Mouse (Mus musculus) CH12.LX (cell line): ENCODE measurements around the gene Mamdc4. TPM values are rescaled to one million over a fixed set of nuclear protein-coding genes. Genes with fewer than 3 reads are reported as not detected.

Experiments used
- DNase-seq: peaks from one replicate; pipeline ENCODE4 v3.0.0-alpha.2; 2013; ENCODE audit errors: extremely low read depth
- H3K27ac ChIP-seq: 2 replicates; pipeline ENCODE4 v1.5.1; 2012; ENCODE audit warnings: low read depth, mild to moderate bottlenecking, control low read depth, moderate library complexity; ENCODE audit not compliant: insufficient read depth
- H3K27me3 ChIP-seq: replicated peaks from 2 replicates; pipeline ENCODE3; 2012; ENCODE audit warnings: inconsistent platforms
- H3K36me3 ChIP-seq, 2 experiments: replicated peaks in 1 of 2; 2 replicates each; pipeline versions ENCODE3 to v1.6.1; 2012; ENCODE audit warnings: inconsistent platforms in 1 of 2, low read length in 1 of 2, mild to moderate bottlenecking in 1 of 2, mixed read lengths in 1 of 2, moderate library complexity in 1 of 2; ENCODE audit not compliant: control insufficient read depth in 1 of 2, insufficient read depth in 1 of 2
- H3K4me1 ChIP-seq, 2 experiments: 2 replicates each; pipeline ENCODE4 v1.6.1; 2012; ENCODE audit warnings: inconsistent platforms in 1 of 2, moderate library complexity in 1 of 2; ENCODE audit not compliant: insufficient read depth in 2 of 2, control insufficient read depth in 1 of 2
- H3K4me2 ChIP-seq: 2 replicates; pipeline ENCODE4 v1.6.1; 2012; ENCODE audit warnings: low read depth, mild to moderate bottlenecking, control low read depth; ENCODE audit not compliant: poor library complexity, insufficient read depth, severe bottlenecking
- H3K4me3 ChIP-seq, 3 experiments: fragments of 150-350 bp in 1 of 3; sonication (generic) in 1 of 3; replicated peaks in 1 of 3; 2 replicates each; pipeline versions ENCODE3 to v1.5.1; 2011 to 2012; ENCODE audit warnings: low read depth in 2 of 3, low read length in 2 of 3, mild to moderate bottlenecking in 2 of 3, moderate library complexity in 2 of 3, control low read depth in 1 of 3, improper control_type of control experiment in 1 of 3, inconsistent platforms in 1 of 3, mixed read lengths in 1 of 3; ENCODE audit not compliant: poor library complexity in 1 of 3
- H3K79me2 ChIP-seq: replicated peaks from 2 replicates; pipeline ENCODE4 v1.6.1; 2012; ENCODE audit warnings: mild to moderate bottlenecking, moderate library complexity; ENCODE audit not compliant: control insufficient read depth, poor library complexity, insufficient read depth, severe bottlenecking; ENCODE audit errors: extremely low read depth
- H3K9ac ChIP-seq: 2 replicates; pipeline ENCODE4 v1.6.1; 2012; ENCODE audit warnings: low read depth, mild to moderate bottlenecking, control low read depth, moderate library complexity; ENCODE audit not compliant: insufficient read depth
- H3K9me3 ChIP-seq: replicated peaks from 2 replicates; pipeline ENCODE3; 2012; ENCODE audit warnings: low read length, inconsistent platforms, mixed read lengths
- CTCF ChIP-seq, 2 experiments: IDR thresholded peaks in 1 of 2; conservative IDR thresholded peaks in 1 of 2; 2 replicates each; pipeline ENCODE4 v1.5.1; 2011 to 2012; ENCODE audit warnings: low read depth in 2 of 2, low read length in 2 of 2, improper control_type of control experiment in 1 of 2, inconsistent platforms in 1 of 2, mild to moderate bottlenecking in 1 of 2, moderate library complexity in 1 of 2
- ELF1 ChIP-seq: IDR thresholded peaks from 2 replicates; pipeline ENCODE4 v1.6.1; 2014; ENCODE audit warnings: low read depth, mild to moderate bottlenecking, inconsistent platforms, low read length, improper control_type of control experiment
- GABPA ChIP-seq: IDR thresholded peaks from 2 replicates; pipeline ENCODE4 v1.6.1; 2012; ENCODE audit warnings: low read depth, low read length, improper control_type of control experiment, inconsistent platforms; ENCODE audit not compliant: insufficient replicate concordance
- MAFK ChIP-seq: IDR thresholded peaks from 2 replicates; pipeline ENCODE4 v1.6.1; 2011; ENCODE audit warnings: low read length, improper control_type of control experiment; ENCODE audit not compliant: insufficient replicate concordance
- NELFE ChIP-seq: IDR thresholded peaks from 2 replicates; pipeline ENCODE4 v1.6.1; 2011; ENCODE audit warnings: low read depth, low read length, improper control_type of control experiment
- NRF1 ChIP-seq: IDR thresholded peaks from 2 replicates; pipeline ENCODE4 v1.6.1; 2014; ENCODE audit warnings: low read depth, mild to moderate bottlenecking, inconsistent platforms, low read length, improper control_type of control experiment, moderate library complexity
- POLR2A ChIP-seq: IDR thresholded peaks from 2 replicates; pipeline ENCODE4 v1.6.1; 2011; ENCODE audit warnings: low read depth, mild to moderate bottlenecking, improper control_type of control experiment, low read length
- TBP ChIP-seq: conservative IDR thresholded peaks from 2 replicates; pipeline ENCODE4 v1.6.1; 2011; ENCODE audit warnings: low read depth, low read length, improper control_type of control experiment
- TCF12 ChIP-seq: IDR thresholded peaks from 2 replicates; pipeline ENCODE4 v1.6.1; 2014; ENCODE audit warnings: low read depth, mild to moderate bottlenecking, inconsistent platforms, low read length, improper control_type of control experiment
- UBTF ChIP-seq: IDR thresholded peaks from 2 replicates; pipeline ENCODE4 v1.6.1; 2012; ENCODE audit warnings: low read depth, mild to moderate bottlenecking, inconsistent platforms, low read length, improper control_type of control experiment, moderate library complexity
- ZC3H11A ChIP-seq: IDR thresholded peaks from 2 replicates; pipeline ENCODE4 v1.6.1; 2012; ENCODE audit warnings: low read depth, mild to moderate bottlenecking, inconsistent platforms, low read length, improper control_type of control experiment
- ZNF384 ChIP-seq: IDR thresholded peaks from 2 replicates; pipeline ENCODE4 v1.6.1; 2012; ENCODE audit warnings: low read depth, low read length, improper control_type of control experiment, inconsistent platforms
- dilution Hi-C: fragments of 300-500 bp; cut with MboI; formaldehyde crosslinking; loops from 2 replicates; pipeline ENCODE4 v1.14.3; 2020; ENCODE audit warnings: low sequenced_read_pairs; ENCODE audit not compliant: extremely low pct_unique_long_range_greater_than_20kb, extremely low pct_ligation_motif_present
- in situ Hi-C: fragments of 300-500 bp; cut with MboI; formaldehyde crosslinking; loops from 3 replicates; pipeline ENCODE4 v1.14.3; 2019; ENCODE audit warnings: low sequenced_read_pairs, low pct_ligation_motif_present, low pct_unique_long_range_greater_than_20kb, mixed read lengths
- polyA plus RNA-seq: library from polyadenylated mRNA; unstranded; fragments of >175 nt; gene quantifications from 2 replicates; pipeline ENCODE4 v1.2.1, GENCODE M21; 2012; ENCODE audit warnings: low read depth; ENCODE audit not compliant: insufficient read length
- total RNA-seq, 2 experiments: library from RNA; depleted of rRNA; stranded (reverse); fragments of 300-350 nt in 1 of 2; fragments of >200 nt in 1 of 2; gene quantifications; 2 replicates each; pipeline ENCODE4 v1.2.3; 2012 to 2014

Mamdc4 gene
- total and polyA plus RNA-seq, 3 experiments = 4.4 to 34.9 (median 11.5) TPM

- TF ChIP-seq UBTF = no peak
- no peak for TF ChIP-seq ZC3H11A
- no peak for TF ChIP-seq ZNF384
- TF ChIP-seq, all 38 proteins: peak for 7
Observed at GRCm38 (mm10) chr2:25621229-25622200, 46.9 kb upstream of the Mamdc4 start, which contains the start of gene Tmem141 (continued).

- no peak overlapping the region for H3K9ac ChIP-seq
- dilution Hi-C loops (no loop called here), in situ Hi-C loops (no loop called here)
- H3K79me2 ChIP-seq = no peaks in the 10 kb centered on the region
- no peak overlapping the region for H3K4me2 ChIP-seq
- DNase-seq = no peak
- no peak overlapping the region for H3K27ac ChIP-seq
- TF ChIP-seq POLR2A = no peak
- TF ChIP-seq ELF1 = no peak
- TF ChIP-seq NRF1 = no peak
- no peak for TF ChIP-seq CTCF (conservative IDR thresholded peaks at IDR 0.05 in 1 of 2, IDR thresholded peaks at IDR 0.05 in 1 of 2; ENCODE audit: low read depth in 2 of 2, low read length in 2 of 2)
- TF ChIP-seq GABPA = no peak
- TF ChIP-seq TBP = no peak
- peaks cover 35% of the 10 kb centered on the region for H3K27me3 ChIP-seq
- peaks cover 0 to 10% of the 10 kb centered on the region in 2 experiments; a peak in 2 of 4 replicates for H3K4me1 ChIP-seq
- H3K9me3 ChIP-seq = no peaks in the 10 kb centered on the region
- no peak overlapping the region for H3K4me3 ChIP-seq
- peaks cover 0 to 3% of the 10 kb centered on the region in 2 experiments for H3K36me3 ChIP-seq
Observed at GRCm38 (mm10) chr2:25620852-25621228, 46.2 kb upstream of the Mamdc4 start.

DNA sequence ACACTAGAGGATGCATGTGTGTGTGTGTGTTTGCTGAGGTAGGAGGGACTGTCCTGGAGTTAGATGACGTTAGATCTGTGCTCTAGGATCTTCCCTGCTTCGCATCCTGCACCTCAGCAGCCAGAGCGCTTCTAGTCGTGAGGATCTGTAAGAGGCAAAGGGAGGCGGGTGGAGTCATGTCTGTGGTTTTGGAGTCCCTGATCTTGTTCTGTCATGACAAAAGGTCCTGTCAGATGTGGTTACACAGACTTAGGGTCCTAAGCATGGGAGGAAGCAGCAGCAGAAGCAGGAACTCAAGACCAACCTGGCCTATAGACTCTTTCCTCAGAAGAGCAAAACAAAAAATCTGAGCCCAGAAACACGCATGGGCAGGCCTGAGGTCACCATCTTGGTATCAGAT is 45.7 kb upstream of the Mamdc4 start:
- Histone ChIP-seq H3K27ac (no peak overlapping the region), H3K36me3 (peaks cover 0 to 3% of the 10 kb centered on the region in 2 experiments), H3K79me2 (no peaks in the 10 kb centered on the region), H3K4me3 (no peak overlapping the region), H3K4me1 (peaks cover 0 to 10% of the 10 kb centered on the region in 2 experiments; a peak in 2 of 4 replicates), H3K4me2 (no peak overlapping the region), H3K9ac (no peak overlapping the region), H3K9me3 (no peaks in the 10 kb centered on the region), H3K27me3 (peaks cover 30% of the 10 kb centered on the region)
- no peak for DNase-seq
- dilution Hi-C loops (no loop called here), in situ Hi-C loops (no loop called here)
- TF ChIP-seq MAFK = no peak
- TF ChIP-seq TCF12 = no peak
- TF ChIP-seq NELFE = no peak
